Mouse (Mus musculus) intestine, embryonic 15.5 days (tissue): ENCODE measurements around the gene Syce1. TPM values are rescaled to one million over a fixed set of nuclear protein-coding genes. Genes with fewer than 3 reads are reported as not detected.

ENCODE experiments used
- ATAC-seq: fragments of 200-750 bp; cut with Nextera tagmentation; 2 replicates; pipeline ENCODE4 v1.8.0; 2017; ENCODE audit warnings: moderate TSS enrichment, moderate library complexity
- H3K27ac ChIP-seq: fragments of 300-500 bp; sonication (generic); 2 replicates; pipeline ENCODE4 v1.5.1; 2015; ENCODE audit warnings: mild to moderate bottlenecking, inconsistent platforms
- H3K27me3 ChIP-seq: fragments of 300-500 bp; sonication (generic); replicated peaks from 2 replicates; pipeline ENCODE4 v1.6.1; 2015; ENCODE audit warnings: inconsistent platforms
- H3K36me3 ChIP-seq: fragments of 300-500 bp; sonication (generic); 2 replicates; pipeline ENCODE4 v1.6.1; 2015; ENCODE audit warnings: inconsistent platforms
- H3K4me1 ChIP-seq: fragments of 300-500 bp; sonication (generic); replicated peaks from 2 replicates; pipeline ENCODE4 v1.6.1; 2015; ENCODE audit warnings: inconsistent platforms
- H3K4me2 ChIP-seq: fragments of 300-500 bp; sonication (generic); replicated peaks from 2 replicates; pipeline ENCODE4 v1.6.1; 2015; ENCODE audit warnings: mild to moderate bottlenecking, inconsistent platforms
- H3K4me3 ChIP-seq: fragments of 300-500 bp; sonication (generic); replicated peaks from 2 replicates; pipeline ENCODE4 v1.5.1; 2015; ENCODE audit warnings: inconsistent platforms
- H3K9ac ChIP-seq: fragments of 300-500 bp; sonication (generic); 2 replicates; pipeline ENCODE4 v1.6.1; 2015; ENCODE audit warnings: inconsistent platforms
- H3K9me3 ChIP-seq: fragments of 300-500 bp; sonication (generic); 2 replicates; pipeline ENCODE4 v1.6.1; 2016; ENCODE audit warnings: inconsistent platforms
- WGBS: fragments of 180-500 bp; shearing (Covaris S2); methylation state at CpG from one replicate; pipeline ENCODE4 v1.1.7; 2015; 5-methylcytosine and 5-hydroxymethylcytosine counted together
- polyA plus RNA-seq: library from polyadenylated mRNA; unstranded; fragments of >200 nt; fragmentation: Nextera tagmentation; extraction: Ambion mirVana; gene quantifications from 2 replicates; pipeline ENCODE4 v1.2.1, GENCODE M21; 2015

Syce1 gene
- polyA plus RNA-seq, result 0.40 and 0.48 TPM in 2 replicates

DNA sequence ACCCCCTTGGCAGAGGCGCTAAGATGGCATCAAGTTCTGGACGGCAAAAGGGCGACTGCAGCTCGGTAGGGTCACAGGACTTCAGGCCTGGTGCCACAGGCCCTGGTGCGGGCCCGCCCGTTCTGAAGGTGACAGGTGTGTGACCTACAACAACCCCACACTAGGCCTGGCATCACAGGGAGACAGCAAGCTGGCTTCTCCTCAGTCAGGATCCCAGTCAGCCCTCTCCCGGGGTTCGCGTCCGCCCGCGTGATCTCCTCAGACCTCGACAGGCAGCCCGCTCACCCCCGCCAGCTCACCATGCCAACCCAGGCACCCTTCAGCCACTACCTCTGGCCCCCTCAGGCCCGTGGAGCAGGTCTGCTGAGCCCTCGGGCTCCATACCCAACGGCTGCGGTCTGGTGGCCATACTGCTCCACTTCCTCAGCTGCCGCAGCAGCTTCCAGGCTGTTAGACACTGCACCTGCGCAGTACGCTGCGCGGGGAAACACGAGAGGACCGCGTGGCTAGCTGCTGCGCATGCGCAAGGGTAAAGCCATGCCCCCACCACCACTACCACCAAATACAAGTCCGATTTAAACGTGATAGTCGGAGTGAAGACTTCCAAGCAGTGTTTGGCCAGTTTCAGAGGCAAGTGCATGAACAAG, at the start of gene Syce1:
Syce1 (minus strand) TSS at position 447 of the 647 bp plus-strand sequence.
- H3K27ac ChIP-seq, result no peak within 1 kb of the TSS
- no peak within 1 kb of the TSS for H3K4me2 ChIP-seq
- H3K4me3 ChIP-seq, result no peak within 1 kb of the TSS
- no peaks in the 10 kb centered on the region for H3K9me3 ChIP-seq
- ATAC-seq, result no peak
- no peaks in the 10 kb centered on the region for H3K36me3 ChIP-seq
- WGBS, result 80% methylated on average over 33 of the region's 33 CpGs
- no peak within 1 kb of the TSS for H3K9ac ChIP-seq
- H3K27me3 ChIP-seq, result no peaks in the 10 kb centered on the region
- H3K4me1 ChIP-seq, result no peaks in the 10 kb centered on the region

GRCm38 (mm10) chr7:140836243-140837115, 48.8 kb upstream of the Syce1 start:
- no peak overlapping the region for H3K4me3 ChIP-seq
- no peak overlapping the region for H3K4me2 ChIP-seq
- WGBS, result 82% methylated on average over 9 of the region's 9 CpGs
- 0 out of 2 replicates have a peak, but pooled peaks cover 5% of the 10 kb centered on the region for H3K4me1 ChIP-seq
- H3K9me3 ChIP-seq, result no peaks in the 10 kb centered on the region
- no peak overlapping the region for H3K9ac ChIP-seq
- ATAC-seq, result no peak
- H3K27ac ChIP-seq, result no peak overlapping the region
- no peaks in the 10 kb centered on the region for H3K27me3 ChIP-seq
- no peaks in the 10 kb centered on the region for H3K36me3 ChIP-seq

GRCm38 (mm10) chr7:140835758-140836087, 48.1 kb upstream of the Syce1 start:
- WGBS, result 38% methylated on average over 2 of the region's 2 CpGs
- Histone ChIP-seq H3K9ac (no peak overlapping the region), H3K4me2 (peak overlapping the region; percentile 43), H3K4me3 (no peak overlapping the region; the same call in 1 of the 2 replicates), H3K4me1 (0 out of 2 replicates have a peak, but pooled peaks cover 5% of the 10 kb centered on the region), H3K9me3 (no peaks in the 10 kb centered on the region), H3K27ac (no peak overlapping the region), H3K36me3 (no peaks in the 10 kb centered on the region), H3K27me3 (no peaks in the 10 kb centered on the region)
- no peak; the same call in 1 of the 2 replicates for ATAC-seq

DNA sequence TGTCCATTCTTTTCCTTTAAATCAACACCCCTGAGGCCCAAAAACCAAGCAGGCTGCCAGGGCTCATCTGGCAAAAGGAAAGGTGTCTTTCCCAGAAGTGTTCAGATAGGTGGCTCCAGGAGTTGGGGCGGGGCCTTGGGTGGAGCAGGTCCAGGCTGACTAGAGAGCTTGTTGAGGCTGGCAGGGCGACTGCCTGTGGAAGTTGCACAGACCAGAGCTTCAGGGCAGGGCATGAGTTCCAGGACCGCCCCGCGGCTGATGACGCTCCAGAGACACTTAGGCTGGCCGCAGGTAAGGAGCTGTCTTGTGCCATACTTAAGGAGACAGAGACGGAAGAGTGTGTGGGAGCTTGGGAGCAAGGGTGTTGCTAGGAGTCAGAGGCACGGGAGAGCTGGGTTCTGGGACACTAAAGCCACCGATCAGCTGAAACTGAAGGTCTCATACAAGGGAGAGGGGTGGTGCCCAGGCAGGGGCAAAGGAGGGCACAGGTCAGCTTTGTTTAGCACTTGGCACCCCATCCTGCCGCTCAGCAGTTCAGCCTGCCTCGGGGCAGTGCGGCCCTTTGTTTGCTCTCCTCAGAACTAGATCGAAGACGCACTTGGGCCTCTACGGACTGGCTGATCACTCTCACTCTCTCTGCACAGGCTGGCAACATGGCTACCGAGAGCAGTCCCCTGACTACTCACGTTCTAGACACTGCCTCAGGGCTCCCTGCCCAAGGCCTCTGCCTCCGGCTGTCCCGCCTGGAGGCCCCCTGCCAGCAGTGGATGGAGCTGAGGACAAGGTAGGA, 47.5 kb upstream of the Syce1 start, which contains the start of gene Urah:
Urah (plus strand) TSS at position 51 of the 790 bp plus-strand sequence.
- peak; percentile 83 for ATAC-seq
- Histone ChIP-seq H3K36me3 (no peaks in the 10 kb centered on the region), H3K4me2 (peak within 1 kb of the TSS; percentile 43), H3K9ac (no peak within 1 kb of the TSS), H3K9me3 (no peaks in the 10 kb centered on the region), H3K27me3 (no peaks in the 10 kb centered on the region), H3K27ac (no peak within 1 kb of the TSS), H3K4me1 (0 out of 2 replicates have a peak, but pooled peaks cover 5% of the 10 kb centered on the region), H3K4me3 (no peak within 1 kb of the TSS; the same call in 1 of the 2 replicates)
- WGBS, result 36% methylated on average over 20 of the region's 20 CpGs

- H3K9ac ChIP-seq, result no peak overlapping the region
- H3K9me3 ChIP-seq, result no peaks in the 10 kb centered on the region
- ATAC-seq, result no peak
- H3K27me3 ChIP-seq, result no peaks in the 10 kb centered on the region
- H3K36me3 ChIP-seq, result no peaks in the 10 kb centered on the region
- H3K4me2 ChIP-seq, result no peak overlapping the region
- 0 out of 2 replicates have a peak, but pooled peaks cover 5% of the 10 kb centered on the region for H3K4me1 ChIP-seq
- WGBS, result 83% methylated on average over 4 of the region's 4 CpGs
- H3K4me3 ChIP-seq, result no peak overlapping the region
- no peak overlapping the region for H3K27ac ChIP-seq
Observed at GRCm38 (mm10) chr7:140833341-140833740, 45.7 kb upstream of the Syce1 start.

DNA sequence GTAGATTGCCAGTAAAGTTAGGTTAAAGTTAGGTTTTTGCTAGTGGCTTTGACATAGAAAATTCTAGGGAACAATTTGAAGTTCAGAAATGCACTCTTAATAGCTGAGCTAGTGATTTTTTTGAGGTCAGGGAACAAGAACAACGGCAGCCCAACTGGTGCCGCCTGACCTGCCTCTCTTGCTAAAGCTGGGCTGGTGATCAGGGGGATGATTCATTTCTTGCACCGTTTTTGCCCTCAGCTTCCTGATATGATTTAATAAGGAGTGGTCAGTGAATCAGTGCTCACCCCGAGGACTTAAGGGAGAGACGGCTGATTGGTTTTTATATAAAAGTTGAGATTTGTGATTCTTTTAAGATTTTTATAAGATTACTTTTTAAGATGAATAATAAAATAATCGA, 43.8 kb upstream of the Syce1 start:
- H3K4me3 ChIP-seq, result no peak overlapping the region
- H3K4me2 ChIP-seq, result no peak overlapping the region
- H3K4me1 ChIP-seq, result 0 out of 2 replicates have a peak, but pooled peaks cover 8% of the 10 kb centered on the region
- H3K36me3 ChIP-seq, result no peaks in the 10 kb centered on the region
- no peaks in the 10 kb centered on the region for H3K27me3 ChIP-seq
- no peak for ATAC-seq
- H3K27ac ChIP-seq, result no peak overlapping the region
- no peaks in the 10 kb centered on the region for H3K9me3 ChIP-seq
- WGBS, result 55% methylated on average over 6 of the region's 6 CpGs
- H3K9ac ChIP-seq, result no peak overlapping the region

GRCm38 (mm10) chr7:140828171-140828881, 40.7 kb upstream of the Syce1 start:
- WGBS, result 27% methylated on average over 8 of the region's 8 CpGs
- ATAC-seq, result peak; percentile 87
- Histone ChIP-seq H3K27ac (no peak overlapping the region), H3K27me3 (no peaks in the 10 kb centered on the region), H3K4me2 (peak overlapping the region; percentile 34; the same call in 1 of the 2 replicates), H3K4me1 (0 out of 2 replicates have a peak, but pooled peaks cover 3% of the 10 kb centered on the region), H3K9me3 (no peaks in the 10 kb centered on the region), H3K4me3 (no peak overlapping the region), H3K36me3 (no peaks in the 10 kb centered on the region), H3K9ac (no peak overlapping the region)

GRCm38 (mm10) chr7:140822731-140823130, 35.1 kb upstream of the Syce1 start:
- 92% methylated on average over 4 of the region's 4 CpGs for WGBS
- Histone ChIP-seq H3K27ac (no peak overlapping the region), H3K36me3 (no peaks in the 10 kb centered on the region), H3K4me1 (0 out of 2 replicates have a peak, but pooled peaks cover 2% of the 10 kb centered on the region), H3K9me3 (no peaks in the 10 kb centered on the region), H3K27me3 (no peaks in the 10 kb centered on the region), H3K9ac (no peak overlapping the region), H3K4me2 (no peak overlapping the region), H3K4me3 (no peak overlapping the region)
- no peak for ATAC-seq

GRCm38 (mm10) chr7:140821653-140822329, 34.1 kb upstream of the Syce1 start, which contains the start of gene Zfp941:
Zfp941 (minus strand) TSS chr7:140822178.
- Histone ChIP-seq H3K27me3 (no peaks in the 10 kb centered on the region), H3K4me3 (peak within 1 kb of the TSS; percentile 42), H3K4me2 (peak within 1 kb of the TSS; percentile 78), H3K27ac (no peak within 1 kb of the TSS), H3K4me1 (0 out of 2 replicates have a peak, but pooled peaks cover 2% of the 10 kb centered on the region), H3K9ac (peak within 1 kb of the TSS; percentile 38), H3K36me3 (no peaks in the 10 kb centered on the region), H3K9me3 (no peaks in the 10 kb centered on the region)
- WGBS, result 3% methylated on average over 21 of the region's 21 CpGs
- peak; percentile 75 for ATAC-seq

- Histone ChIP-seq H3K4me2 (peak overlapping the region; percentile 78), H3K36me3 (no peaks in the 10 kb centered on the region), H3K9me3 (no peaks in the 10 kb centered on the region), H3K27ac (no peak overlapping the region), H3K27me3 (no peaks in the 10 kb centered on the region), H3K4me1 (0 out of 2 replicates have a peak, but pooled peaks cover 2% of the 10 kb centered on the region), H3K4me3 (peak overlapping the region; percentile 42), H3K9ac (no peak overlapping the region; the same call in 1 of the 2 replicates)
- ATAC-seq, result no peak
- 49% methylated on average over 5 of the region's 5 CpGs for WGBS
Observed at GRCm38 (mm10) chr7:140821305-140821652, 33.6 kb upstream of the Syce1 start.

DNA sequence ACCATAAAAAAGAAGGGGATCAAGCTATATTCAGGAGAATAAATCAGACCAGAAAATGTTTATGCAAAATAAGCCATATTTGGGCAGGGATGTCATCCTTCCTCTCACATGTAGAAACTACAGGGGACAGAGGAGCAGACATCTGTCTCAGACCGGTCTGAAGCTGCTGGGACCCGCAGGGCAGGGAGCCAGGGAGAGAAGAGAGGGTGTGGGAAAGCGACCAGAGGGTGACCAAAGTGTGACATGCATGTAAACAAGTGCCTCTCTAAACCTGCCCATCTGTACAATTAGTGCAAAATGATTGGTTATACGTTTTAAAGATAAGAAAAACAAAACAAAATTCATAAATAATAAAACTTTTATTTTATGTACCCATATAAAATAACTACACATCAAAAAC, 32.5 kb upstream of the Syce1 start:
- ATAC-seq, result no peak
- Histone ChIP-seq H3K9ac (no peak overlapping the region), H3K36me3 (no peaks in the 10 kb centered on the region), H3K27me3 (no peaks in the 10 kb centered on the region), H3K4me1 (0 out of 2 replicates have a peak, but pooled peaks cover 2% of the 10 kb centered on the region), H3K4me2 (no peak overlapping the region), H3K4me3 (no peak overlapping the region), H3K9me3 (no peaks in the 10 kb centered on the region), H3K27ac (no peak overlapping the region)
- WGBS, result 51% methylated on average over 4 of the region's 4 CpGs
